9 mouse cellular contexts compared by ENCODE assay signal in the genomic region with DNA sequence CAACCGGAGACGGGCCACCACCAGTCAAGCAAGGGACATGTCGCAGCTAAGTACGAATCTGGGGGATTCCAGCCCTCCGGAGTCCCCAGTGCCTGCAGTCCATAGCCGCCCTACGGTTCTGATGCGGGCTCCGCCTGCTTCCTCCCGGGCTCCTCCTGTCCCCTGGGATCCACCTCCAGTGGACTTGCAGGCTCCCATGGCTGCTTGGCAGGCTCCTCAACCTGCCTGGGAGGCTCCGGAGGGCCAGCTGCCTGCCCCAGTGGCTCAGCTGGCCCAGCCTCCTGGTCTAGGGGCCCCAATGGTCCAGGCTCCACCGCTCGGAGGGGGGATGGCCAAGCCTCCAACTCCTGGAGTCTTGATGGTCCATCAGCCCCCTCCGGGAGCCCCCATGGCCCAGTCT. TPM values are rescaled to one million over a fixed set of nuclear protein-coding genes. Genes with fewer than 3 reads are reported as not detected.
DNase-seq lines count a peak whose midpoint lies in the region; ATAC-seq lines count a peak whose summit lies in the region.
"Had no signal": no experiment of that assay in that cellular context is flagged by ENCODE, and none has a peak within 500 bp of the region (broad histone marks: within the 10 kb centered on the region; RNA-seq: fewer than 3 reads in every experiment).

No protein-coding gene starts in this region.

- H3K4me3 ChIP-seq in heart, embryonic 13.5 days = peak overlapping the region; percentile 55
- peak overlapping the region; percentile 62 for H3K4me3 ChIP-seq in midbrain, embryonic 10.5 days

- intact Hi-C loops in heart, postnatal 10 days (cut with DNase I) = loop anchor here (2.0 kb wide), 1 partner anchor 151 kb away; no protein-coding TSS in a partner anchor

- no peaks in the 10 kb centered on the region for H3K4me1 ChIP-seq in heart, embryonic 13.5 days
- H3K4me1 ChIP-seq in midbrain, embryonic 10.5 days = peaks cover 26% of the 10 kb centered on the region

- peak; percentile 26; the same call in 1 of the 2 replicates for ATAC-seq in heart, embryonic 13.5 days (ENCODE audit: extremely low read depth, insufficient number of reproducible peaks, low FRiP score, low TSS enrichment)
- ATAC-seq in granulocyte monocyte progenitor cell, adult 5-6 weeks (replicated peaks; ENCODE audit: poor library complexity, severe bottlenecking) = no peak

- 28% methylated on average over 14 of the region's 14 CpGs for WGBS in heart, embryonic 13.5 days
- WGBS in midbrain, embryonic 10.5 days = 36% methylated on average over 14 of the region's 14 CpGs

- peak overlapping the region; percentile 73 for H3K4me2 ChIP-seq in heart, embryonic 13.5 days

- no peak overlapping the region for H3K27ac ChIP-seq in heart, embryonic 13.5 days (replicated peaks)
- peak overlapping the region; percentile 80 for H3K27ac ChIP-seq in midbrain, embryonic 10.5 days (replicated peaks)

- peaks cover 11% of the 10 kb centered on the region; the same call in 1 of the 2 replicates for H3K9me3 ChIP-seq in heart, embryonic 13.5 days
- peaks cover 56% of the 10 kb centered on the region for H3K9me3 ChIP-seq in midbrain, embryonic 10.5 days (replicated peaks)

- no peak for DNase-seq in heart, postnatal 10 days
- DNase-seq in MN1 (ENCODE audit: low spot score) = peak; percentile 69
- DNase-seq in heart, postnatal 4 days = peak; percentile 9
- DNase-seq in midbrain, embryonic 10.5 days (ENCODE audit: low spot score) = no peak
- no peak for DNase-seq in thymus, adult 18-20 months
- DNase-seq in cerebellum, adult 18-20 months = no peak
- DNase-seq: cerebellum, adult 8-10 months had no signal

- no peaks in the 10 kb centered on the region for H3K27me3 ChIP-seq in heart, embryonic 13.5 days (replicated peaks)
- H3K27me3 ChIP-seq in midbrain, embryonic 10.5 days (ENCODE audit: low read depth, poor library complexity, severe bottlenecking) = no peaks in the 10 kb centered on the region

- H3K36me3 ChIP-seq in heart, embryonic 13.5 days = no peaks in the 10 kb centered on the region
- H3K36me3 ChIP-seq in midbrain, embryonic 10.5 days = peaks cover 8% of the 10 kb centered on the region; the same call in 1 of the 2 replicates

- H3K9ac ChIP-seq in heart, embryonic 13.5 days = peak overlapping the region; percentile 74

RNA-seq across cellular contexts. Expression of gene Magel2, which starts 0.5 kb away (rescaled TPM):
- polyA plus RNA-seq in heart, embryonic 13.5 days (2015; fragmentation: Nextera tagmentation; extraction: Ambion mirVana) = 0.34 and 0.57 TPM in 2 replicates
- total RNA-seq in heart, postnatal 10 days (2021) = under 1 TPM; 0.14 to 0.15 TPM
- total RNA-seq in heart, postnatal 4 days (2021) = under 1 TPM; 0.33 to 0.41 TPM
- polyA plus RNA-seq in midbrain, embryonic 10.5 days (2016; fragmentation: Nextera tagmentation; extraction: Ambion mirVana) = 8.6 and 14.0 TPM in 2 replicates
- not detected in 2 replicates for total RNA-seq in granulocyte monocyte progenitor cell, adult 5-6 weeks (2014; fragmentation: Nextera tagmentation)
- not detected in 2 replicates for total RNA-seq in granulocyte monocyte progenitor cell, adult 5-6 weeks (2017)

RNA-seq across cellular contexts. Expression of gene Ndn, which starts 30.9 kb away (rescaled TPM):
- 63.9 and 65.2 TPM in 2 replicates for polyA plus RNA-seq in heart, embryonic 13.5 days (2015; fragmentation: Nextera tagmentation; extraction: Ambion mirVana)
- total RNA-seq in heart, postnatal 10 days (2021) = 10 to 100 TPM; 14.2 to 14.3 TPM
- 10 to 100 TPM; 17.9 to 18.9 TPM for total RNA-seq in heart, postnatal 4 days (2021)
- 114 and 162 TPM in 2 replicates for polyA plus RNA-seq in midbrain, embryonic 10.5 days (2016; fragmentation: Nextera tagmentation; extraction: Ambion mirVana)
- not detected in 2 replicates for total RNA-seq in granulocyte monocyte progenitor cell, adult 5-6 weeks (2014; fragmentation: Nextera tagmentation)
- not detected in 2 replicates for total RNA-seq in granulocyte monocyte progenitor cell, adult 5-6 weeks (2017)

RNA-seq across cellular contexts. Expression of gene Mkrn3, which starts 42.6 kb away (rescaled TPM):
- 2.6 and 3.0 TPM in 2 replicates for polyA plus RNA-seq in heart, embryonic 13.5 days (2015; fragmentation: Nextera tagmentation; extraction: Ambion mirVana)
- 1 to 10 TPM in 1 of 2 experiments, under 1 TPM in 1; 0.92 to 1.0 TPM for total RNA-seq in heart, postnatal 10 days (2021)
- 1 to 10 TPM; 1.2 to 1.6 TPM for total RNA-seq in heart, postnatal 4 days (2021)
- polyA plus RNA-seq in midbrain, embryonic 10.5 days (2016; fragmentation: Nextera tagmentation; extraction: Ambion mirVana) = 18.4 and 21.2 TPM in 2 replicates
- total RNA-seq in granulocyte monocyte progenitor cell, adult 5-6 weeks (2014; fragmentation: Nextera tagmentation) = 0.19 and 2.4 TPM in 2 replicates
- 0.26 TPM in 1 of 2 replicates, not detected in the other for total RNA-seq in granulocyte monocyte progenitor cell, adult 5-6 weeks (2017)

Comparison
In these comparisons a context has a peak if more than half of its experiments do, and no peak if none do; other contexts are left out.
1. DNase-seq: peak in MN1 (single experiment) and heart, postnatal 4 days (single experiment); none in heart, postnatal 10 days (0 of 2), midbrain, embryonic 10.5 days (single experiment), thymus, adult 18-20 months (0 of 2) and cerebellum, adult 18-20 months (0 of 2).
2. RNA of gene Ndn, which starts 30.9 kb away (total RNA-seq): 17.9 to 18.9 TPM in heart, postnatal 4 days and 14.2 to 14.3 TPM in heart, postnatal 10 days; not detected in granulocyte monocyte progenitor cell, adult 5-6 weeks; every median in the first group is over 10 times any median in the second.